Mouse (Mus musculus) limb, embryonic 15.5 days (tissue): ENCODE measurements around the gene Dtymk. TPM values are rescaled to one million over a fixed set of nuclear protein-coding genes. Genes with fewer than 3 reads are reported as not detected.

Source experiments
- polyA plus RNA-seq: library from polyadenylated mRNA; unstranded; fragments of >200 nt; fragmentation: Nextera tagmentation; extraction: Ambion mirVana; gene quantifications from 2 replicates; pipeline ENCODE4 v1.2.1, GENCODE M21; 2015

Gene Dtymk
- polyA plus RNA-seq, 1 experiment from 2014 or later = 206 TPM

Other genes with a start within 250 kb of the Dtymk start
- gene Stk25, start 143.3 kb downstream of the Dtymk start, polyA plus RNA-seq = 176 and 200 TPM in 2 replicates
- 40.5 and 48.4 TPM in 2 replicates for gene Bok, start 116.3 kb downstream of the Dtymk start, polyA plus RNA-seq
- gene Atg4b, start 50.4 kb downstream of the Dtymk start, polyA plus RNA-seq = 74.5 and 74.9 TPM in 2 replicates
- 51.4 and 55.1 TPM in 2 replicates for gene Thap4, start 47.1 kb downstream of the Dtymk start, polyA plus RNA-seq
- 12.7 and 13.4 TPM in 2 replicates for gene Ing5, start 2.0 kb upstream of the Dtymk start, polyA plus RNA-seq
- 15.8 and 16.9 TPM in 2 replicates for gene D2hgdh, start 23.0 kb upstream of the Dtymk start, polyA plus RNA-seq
- gene Gal3st2, start 59.4 kb upstream of the Dtymk start, polyA plus RNA-seq = 0.20 TPM in 1 of 2 replicates, not detected in the other
- gene Gal3st2b, start 116.4 kb upstream of the Dtymk start, polyA plus RNA-seq = 0.12 TPM in 1 of 2 replicates, not detected in the other
- not detected in 2 replicates for gene Gal3st2c, start 188.6 kb upstream of the Dtymk start, polyA plus RNA-seq
- gene Neu4, start 218.5 kb upstream of the Dtymk start, polyA plus RNA-seq = not detected in 2 replicates